Mouse (Mus musculus): ENCODE results near the gene Coa3.

Gene Coa3

DNA sequence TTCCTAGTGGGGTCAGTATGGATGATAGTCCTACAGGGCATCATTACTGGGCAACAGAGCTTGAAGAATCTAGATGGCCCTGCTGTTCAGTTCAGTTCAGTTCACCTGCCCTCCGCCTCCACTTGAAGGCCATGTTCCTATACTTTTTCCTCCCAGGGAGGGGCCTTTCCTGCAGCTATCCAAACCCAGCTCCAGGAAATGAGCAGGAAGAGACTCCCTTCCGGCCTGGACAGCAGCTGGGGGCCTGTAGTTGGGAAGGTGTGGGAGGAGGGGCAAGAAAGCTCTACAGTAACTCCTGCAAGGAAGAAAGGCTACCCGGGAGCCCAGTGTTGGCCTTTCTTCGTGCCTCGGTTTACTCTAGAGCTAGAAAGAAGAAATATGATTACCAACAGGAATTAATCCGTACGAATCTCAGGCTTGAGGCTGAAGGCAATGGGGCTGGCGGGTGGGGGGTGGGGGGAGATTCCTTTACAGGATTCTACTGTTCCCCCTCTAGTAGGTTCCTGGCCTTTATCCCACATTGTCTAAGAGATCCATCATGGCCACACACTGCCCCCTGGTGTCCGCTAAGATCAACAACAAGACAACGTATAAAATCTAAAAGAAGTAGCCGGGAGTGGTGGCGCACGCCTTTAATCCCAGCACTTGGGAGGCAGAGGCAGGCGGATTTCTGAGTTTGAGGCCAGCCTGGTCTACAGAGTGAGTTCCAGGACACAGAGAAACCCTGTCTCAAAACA is 30.5 kb downstream of the Coa3 start:
- peak; percentile 58 for DNase-seq

DNA sequence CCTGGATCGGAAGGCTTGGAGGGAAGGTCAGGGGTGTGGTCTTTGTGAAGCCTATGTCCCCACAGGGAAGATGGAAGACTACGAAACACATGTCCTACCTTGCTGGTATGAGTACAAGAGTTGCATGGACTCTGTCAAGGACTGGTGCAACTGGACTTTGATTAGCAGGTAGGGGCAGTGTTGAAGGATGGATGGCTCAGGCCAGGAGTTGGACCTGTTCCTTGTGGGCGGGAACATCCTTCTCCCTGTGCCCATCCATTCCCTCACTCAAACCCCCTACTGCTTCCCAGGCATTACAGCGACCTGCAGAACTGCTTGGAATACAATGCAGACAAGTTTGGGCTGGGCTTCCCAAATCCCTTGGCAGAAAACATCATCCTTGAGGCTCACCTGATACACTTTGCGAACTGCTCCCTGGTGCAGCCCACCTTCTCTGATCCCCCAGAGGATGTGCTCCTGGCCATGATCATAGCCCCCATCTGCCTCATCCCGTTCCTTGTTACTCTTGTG is 31.3 kb downstream of the Coa3 start:
- DNase-seq = no peak

DNA sequence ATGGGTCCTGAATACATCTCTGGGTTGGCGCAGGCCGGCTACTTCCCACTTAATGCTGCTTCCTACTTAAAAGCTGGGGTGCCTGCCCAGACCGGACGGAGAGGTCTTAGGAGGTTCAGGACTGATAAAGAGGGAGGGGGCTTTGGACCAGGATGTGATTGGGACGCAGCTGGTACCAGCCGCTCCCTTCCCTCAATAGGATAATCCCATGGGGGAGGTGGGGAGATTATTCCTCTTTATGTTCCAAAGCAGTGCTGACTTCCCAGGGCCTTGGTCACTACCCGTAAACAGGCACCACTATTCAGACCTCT is 32.3 kb downstream of the Coa3 start:
- no peak for DNase-seq

DNA sequence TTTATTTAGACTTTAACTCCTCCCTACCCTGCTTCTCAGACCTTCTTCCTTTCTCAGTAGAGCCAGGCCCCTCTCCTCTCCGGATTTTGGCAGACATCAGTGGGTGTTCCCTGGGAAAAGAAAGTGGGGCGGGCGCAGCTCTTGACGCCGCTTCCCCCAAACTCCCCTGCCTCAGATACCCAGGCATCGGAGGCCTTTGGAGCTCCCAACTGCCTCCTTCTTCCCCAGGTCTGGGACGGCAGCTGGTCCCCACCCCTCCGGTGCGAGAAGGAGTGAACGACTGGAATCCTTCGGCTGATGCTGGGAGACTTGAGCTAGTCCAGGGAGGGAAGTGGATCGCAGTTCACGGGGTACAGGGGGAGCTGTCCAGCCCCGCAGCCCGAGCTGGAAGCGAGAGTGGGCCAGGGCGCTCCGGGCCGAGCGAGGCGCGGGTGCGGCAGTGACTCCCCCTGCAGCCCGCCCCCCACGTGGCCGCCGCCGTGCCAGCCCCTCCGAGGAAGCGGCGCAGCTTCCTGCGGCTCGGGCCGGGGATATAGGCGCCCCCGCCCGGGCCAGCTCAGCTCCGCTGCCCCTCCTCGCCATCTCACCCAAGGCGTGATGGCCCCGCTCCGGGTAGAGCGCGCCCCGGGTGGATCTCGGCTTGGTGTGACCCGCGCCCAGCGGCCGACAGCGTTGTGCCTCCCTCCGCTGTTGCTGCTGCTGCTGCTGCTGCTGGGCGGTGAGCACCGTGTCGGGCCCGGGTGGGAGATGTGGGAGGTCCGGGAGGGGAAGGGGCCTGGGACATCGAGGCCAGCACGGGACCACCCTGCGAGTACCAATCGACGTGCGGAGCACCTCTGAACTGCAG is 32.8 kb downstream of the Coa3 start, which contains the start of gene Ramp2:
Ramp2 (plus strand) TSS at position 174 of the 847 bp plus-strand sequence.
- peak; percentile 26 for DNase-seq

DNA sequence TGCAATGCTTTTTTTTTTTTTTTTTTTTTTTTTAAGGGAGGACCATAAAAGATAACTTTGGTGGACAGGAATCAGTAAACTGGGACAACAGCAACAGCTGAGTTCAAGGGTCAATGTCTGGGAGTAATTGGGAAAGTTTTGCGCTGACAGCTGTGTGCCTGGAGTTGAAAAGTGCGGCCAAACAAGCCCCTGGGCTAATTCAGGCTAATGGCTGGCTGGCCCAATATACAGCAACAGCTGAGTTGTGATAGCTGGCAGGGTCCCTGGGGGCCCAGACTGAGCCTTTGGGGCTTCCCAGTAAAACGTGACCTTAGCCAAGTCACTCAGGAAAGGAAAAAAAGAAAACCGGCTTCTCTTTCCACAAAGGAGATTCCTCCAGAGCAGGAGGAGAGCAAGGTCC is 33.8 kb downstream of the Coa3 start:
- no peak for DNase-seq

DNA sequence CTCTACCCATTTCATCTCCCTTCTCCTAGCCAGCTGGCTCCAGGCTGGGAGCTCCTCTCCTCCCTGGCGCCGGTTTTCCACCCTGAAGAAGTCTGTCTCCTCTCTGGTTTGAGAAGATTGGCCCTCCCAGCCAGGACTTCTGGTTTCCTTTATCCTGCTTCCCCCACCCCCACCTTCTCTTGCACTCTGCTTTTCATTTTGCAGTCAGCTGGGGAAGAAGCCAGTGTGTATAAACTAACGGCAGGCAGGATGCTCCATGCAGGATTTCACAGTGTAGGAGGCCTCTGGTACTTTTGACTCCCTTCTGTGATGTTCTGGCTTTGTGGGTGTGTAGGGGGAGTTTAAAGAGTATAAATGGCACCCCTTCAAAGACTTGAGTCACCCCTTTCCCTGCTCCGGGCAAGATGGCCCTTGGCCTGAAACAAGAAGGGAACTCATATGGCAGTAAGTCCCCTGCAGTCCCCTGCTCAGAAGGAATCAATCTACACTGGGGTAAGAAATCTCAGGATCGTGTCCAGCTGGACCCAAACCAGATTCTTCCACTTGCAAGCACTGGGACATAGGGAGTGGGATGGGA is 40.8 kb downstream of the Coa3 start:
- no peak for DNase-seq

DNA sequence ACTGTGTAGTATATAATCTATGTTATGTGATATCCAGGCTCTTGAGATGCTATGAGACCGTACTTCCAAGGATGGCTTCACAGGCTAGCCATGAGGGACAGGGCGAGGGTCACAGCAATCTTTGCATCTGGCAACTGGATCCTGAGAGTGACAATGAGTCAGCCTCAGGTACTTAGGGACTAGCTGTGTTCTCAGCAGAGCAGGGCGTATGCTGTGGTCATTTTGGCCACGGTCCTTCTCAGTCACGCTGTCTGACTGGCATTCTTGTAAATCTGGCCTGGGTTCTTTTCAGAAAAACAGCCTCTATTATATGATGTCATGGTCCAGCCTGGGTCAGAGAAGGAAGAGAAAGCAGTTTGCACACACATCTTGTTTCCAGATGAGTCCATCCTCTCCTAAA is 42.1 kb downstream of the Coa3 start:
- DNase-seq = no peak

DNA sequence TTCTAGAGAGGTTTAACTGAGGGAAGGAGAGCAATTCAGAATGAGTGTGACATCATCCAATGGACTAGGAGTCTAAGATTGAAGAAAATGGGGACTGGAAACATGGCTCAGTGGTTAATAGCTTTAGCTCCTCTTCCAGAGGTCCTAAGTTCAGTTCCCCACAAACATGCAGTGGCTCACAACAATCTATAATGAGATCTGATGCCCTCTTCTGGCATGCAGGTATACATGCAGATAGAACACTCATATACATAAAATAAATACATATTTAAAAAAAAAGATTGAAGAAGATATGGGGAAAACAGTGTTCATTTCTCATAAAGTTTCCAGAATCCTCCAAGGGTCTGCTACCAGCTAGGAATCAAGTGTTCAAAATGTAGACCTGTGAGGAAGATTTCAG is 43.5 kb downstream of the Coa3 start:
- DNase-seq = no peak

DNA sequence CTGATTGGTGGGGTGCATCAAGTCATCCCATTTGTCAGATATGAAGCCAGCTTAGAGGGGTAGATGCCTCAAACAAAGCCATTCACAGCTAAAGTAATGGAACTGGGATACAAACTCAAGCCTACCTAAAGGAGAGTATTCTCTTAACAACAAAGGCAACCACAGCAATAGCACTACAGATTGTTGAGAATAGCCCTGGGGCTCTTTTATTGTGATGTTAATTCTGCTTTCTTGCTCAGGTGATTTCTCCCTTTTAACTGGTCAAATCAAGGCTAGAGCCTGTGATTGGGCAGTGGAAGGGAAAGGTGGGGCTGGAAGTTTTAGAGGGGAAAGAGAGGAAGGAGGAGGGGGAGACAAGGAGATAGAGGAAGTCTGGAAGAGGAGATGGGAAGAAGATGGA is 44.8 kb downstream of the Coa3 start:
- no peak for DNase-seq

DNA sequence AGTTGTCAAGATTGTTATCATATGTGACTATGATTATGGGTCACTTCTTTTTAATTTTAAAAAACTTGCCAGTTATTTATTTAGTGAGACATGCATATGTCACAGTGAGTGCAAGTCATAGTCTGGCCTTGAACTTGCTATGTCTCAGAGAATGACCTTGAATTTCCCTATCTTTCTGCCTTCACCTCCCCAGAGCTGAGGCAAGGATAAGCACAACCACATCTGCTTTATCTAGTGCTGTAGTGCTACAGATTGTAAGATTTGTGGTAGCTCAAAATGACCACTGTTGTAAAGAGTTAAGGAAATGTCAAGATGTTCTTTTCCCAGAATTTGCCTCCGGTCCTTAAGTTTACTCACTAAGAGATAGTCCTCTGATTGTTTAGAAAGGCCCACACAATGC is 45.7 kb downstream of the Coa3 start:
- no peak for DNase-seq

DNA sequence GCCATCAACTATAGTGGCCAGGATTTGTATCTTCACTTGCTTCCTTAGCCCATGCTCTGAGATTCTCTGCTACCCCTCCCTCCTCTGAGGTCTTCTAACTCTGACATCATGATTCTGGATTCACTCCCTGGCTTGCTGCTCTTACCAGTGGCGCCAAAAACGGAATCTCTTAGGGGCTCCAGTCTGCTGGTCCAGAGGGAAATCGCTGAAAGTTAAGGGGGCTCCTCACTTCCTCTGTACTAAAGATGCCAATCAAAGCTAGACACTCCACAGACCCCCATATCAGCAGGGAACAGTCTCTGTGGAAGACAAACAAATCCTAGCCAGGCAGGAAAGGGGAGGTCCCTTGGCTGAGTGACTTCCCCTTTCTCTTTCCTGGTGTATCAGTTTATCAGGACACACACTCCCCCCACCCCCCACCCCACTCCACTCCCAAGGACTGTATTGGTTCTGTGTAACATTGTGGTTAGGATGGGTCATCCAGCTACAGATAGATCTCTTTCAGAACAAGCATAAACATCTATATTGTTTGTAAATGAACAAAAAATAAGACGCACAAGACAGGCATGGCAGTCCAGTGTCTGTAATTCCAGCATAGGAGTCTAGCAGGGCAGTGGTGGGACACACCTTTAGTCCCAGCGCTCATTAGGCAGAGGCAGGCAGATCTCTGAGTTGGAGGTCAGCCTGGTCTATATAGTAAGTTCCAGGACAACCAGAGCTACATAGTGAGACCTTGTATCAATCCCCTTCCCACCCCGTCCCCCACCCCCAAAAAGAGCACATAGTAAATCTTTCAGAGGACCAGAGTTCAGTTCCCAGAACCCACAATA is 46.7 kb downstream of the Coa3 start:
- no peak for DNase-seq

DNA sequence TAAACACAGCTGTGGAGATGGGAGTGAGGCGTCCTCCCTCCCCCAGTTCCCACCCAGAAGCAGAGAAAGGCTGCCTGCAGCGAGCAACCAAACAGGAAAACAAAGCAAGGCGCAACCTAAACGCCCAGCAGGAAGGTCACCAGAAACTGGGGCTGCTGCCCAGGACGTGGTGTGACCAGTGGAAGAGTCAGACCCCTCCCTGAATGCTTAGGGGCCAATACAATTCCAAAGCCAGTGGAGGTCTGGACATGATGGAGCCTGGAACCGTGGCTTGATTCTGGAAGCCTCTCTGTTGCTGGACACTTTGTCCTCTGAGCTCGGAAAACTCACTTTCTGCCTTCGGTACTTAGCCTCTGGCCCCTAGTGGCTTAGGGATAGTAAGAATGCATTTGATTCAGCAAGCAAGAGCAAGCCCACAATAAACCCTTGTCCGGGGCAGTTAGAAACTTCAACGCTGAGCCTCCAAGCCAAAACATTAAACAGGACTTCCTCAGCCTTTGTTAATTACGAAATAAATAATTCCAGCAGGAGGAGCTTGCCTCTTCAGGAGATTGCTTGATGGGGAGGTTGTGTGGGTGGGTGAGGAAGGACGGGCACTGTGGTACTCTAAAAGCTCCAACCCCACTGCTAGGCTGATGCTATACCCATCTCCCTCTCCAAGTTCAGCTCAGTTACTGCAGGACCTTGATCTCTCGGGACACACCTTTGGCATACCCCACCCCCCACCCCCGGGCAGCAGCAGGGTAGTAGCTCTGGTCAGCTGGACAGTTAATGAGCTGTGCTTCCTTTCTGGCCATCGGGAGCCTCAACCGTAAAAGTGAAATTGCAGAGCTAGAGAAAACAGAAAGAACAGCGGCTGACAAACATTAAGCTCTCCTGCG is 47.7 kb downstream of the Coa3 start:
- no peak for DNase-seq

DNA sequence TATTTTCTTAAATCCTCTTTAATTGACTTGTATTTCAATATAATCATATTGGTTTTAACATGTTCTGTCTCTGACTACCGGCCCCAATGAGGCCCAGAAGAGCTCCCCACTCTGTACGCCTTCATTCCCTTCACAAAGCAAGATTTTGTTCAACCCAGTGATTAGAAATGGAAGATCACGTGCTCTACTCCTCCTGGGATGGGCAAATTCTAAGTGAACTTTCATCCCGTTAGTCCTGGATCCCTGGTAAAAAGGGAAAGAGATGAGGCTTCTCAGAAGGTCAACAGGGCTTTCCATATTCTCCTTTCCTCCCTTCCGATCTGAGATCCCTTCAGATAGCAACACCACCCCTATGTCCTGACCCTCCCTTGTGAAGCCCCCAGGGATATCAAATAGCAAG is 48.4 kb downstream of the Coa3 start:
- no peak for DNase-seq

DNA sequence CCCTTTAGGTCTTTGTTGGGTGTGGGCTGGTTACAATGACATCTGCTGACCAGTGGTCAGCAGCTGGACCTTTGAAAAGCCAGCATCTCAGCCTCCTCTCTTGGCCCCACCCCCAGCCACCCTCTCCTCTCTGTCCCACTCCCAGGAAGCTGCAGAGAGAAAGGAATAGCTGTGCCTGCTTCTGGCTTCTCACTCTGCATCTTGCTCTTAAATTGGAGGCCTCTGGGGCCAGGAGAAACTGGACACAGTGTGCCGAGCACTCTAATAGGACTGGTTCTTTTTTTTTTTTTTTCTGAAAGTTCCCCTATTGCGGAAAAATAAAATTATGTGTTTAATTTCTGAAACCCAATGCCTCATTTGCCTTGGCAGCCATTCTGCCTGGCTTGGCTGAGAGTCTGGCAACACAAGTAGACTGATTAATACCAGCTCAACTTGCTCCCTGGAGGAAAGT is 48.8 kb downstream of the Coa3 start:
- no peak for DNase-seq

DNA sequence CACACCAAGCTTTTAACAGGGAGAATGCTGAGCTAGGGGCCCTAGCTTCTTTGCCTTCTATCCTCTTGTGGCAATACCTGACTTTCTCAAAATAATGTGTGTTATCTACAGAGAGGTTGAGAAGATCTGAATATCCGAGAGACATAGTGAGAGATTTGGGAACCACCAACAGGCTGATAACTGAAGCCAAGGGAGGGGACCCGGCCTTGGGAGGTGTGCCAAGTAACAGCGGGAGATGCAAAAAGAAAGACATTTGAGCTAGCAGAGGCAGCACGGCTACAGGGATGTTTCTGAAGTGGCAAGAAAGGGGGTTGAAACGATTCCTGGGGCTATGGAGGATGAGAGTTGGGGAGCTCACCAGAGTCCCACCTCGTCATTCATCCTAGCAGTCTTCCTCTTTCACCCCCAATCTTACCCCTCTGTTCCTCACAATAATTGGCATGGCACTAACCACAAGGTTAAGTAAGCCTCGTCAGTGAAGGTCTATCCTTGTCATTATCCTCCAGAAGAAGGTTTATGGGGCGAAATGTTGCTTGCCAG is 49.5 kb downstream of the Coa3 start:
- no peak for DNase-seq
